Mouse (Mus musculus): ENCODE data around the gene Hist1h2ah. TPM values are rescaled to one million over a fixed set of nuclear protein-coding genes. Genes with fewer than 3 reads are reported as not detected.
"Not testable (repeated sequence)": the region's sequence is repeated elsewhere in the genome, so short reads cannot be mapped to it uniquely, and the experiment has no call there.

The Hist1h2ah gene
- total and polyA plus RNA-seq, 3 experiments = 3.7 to 1,284 TPM; not detected in 1

GRCm38 (mm10) chr13:22042568-22043502 is 7.5 kb upstream of the Hist1h2ah start, which contains the start of the genes Hist1h2ag and Hist1h2bj:
Gene Hist1h2ag (minus strand): TSS chr13:22042944.
Gene Hist1h2bj (plus strand): TSS chr13:22043214.
- H3K27me3 ChIP-seq (ENCODE audit: control insufficient read depth in 1 of 2, insufficient read depth in 2 of 2, low read length in 2 of 2); H3K79me2 ChIP-seq (ENCODE audit: control insufficient read depth, insufficient read depth, low read length, poor library complexity); H3K36me3 ChIP-seq (ENCODE audit: control insufficient read depth in 1 of 2, insufficient read depth in 2 of 2, low read length in 2 of 2); H3K4me1 ChIP-seq (ENCODE audit: control insufficient read depth in 1 of 2, insufficient read depth in 2 of 2, low read length in 2 of 2); H3K9me3 ChIP-seq (replicated peaks; ENCODE audit: insufficient read depth, low read length): not testable (repeated sequence)
- peak within 1 kb of the TSS; percentile 99 for H3K27ac ChIP-seq (ENCODE audit: control insufficient read depth, low read depth, low read length)
- peak within 1 kb of the TSS; percentile 84 for H3K9ac ChIP-seq (ENCODE audit: control insufficient read depth, low read depth, low read length, poor library complexity, severe bottlenecking)
- H3K4me3 ChIP-seq (ENCODE audit: control insufficient read depth in 1 of 2, insufficient read depth in 1 of 2, low read depth in 2 of 2, low read length in 2 of 2) = peak within 1 kb of the TSS; percentile 18 to 59; a peak in 3 of 4 replicates
- DNase-seq (ENCODE audit: low read depth, low spot score) = peak; percentile 99
- TF ChIP-seq POLR2AphosphoS5 (IDR thresholded peaks at IDR 0.05; ENCODE audit: borderline replicate concordance, low read depth, low read length) (peak; percentile 95; the same call in 1 of the 2 replicates), TBP (IDR thresholded peaks at IDR 0.05; ENCODE audit: low read depth, low read length) (peak; percentile 98), POLR2A (IDR thresholded peaks at IDR 0.05; ENCODE audit: control insufficient read depth in 1 of 2, insufficient read depth in 1 of 2, low read depth in 1 of 2, low read length in 2 of 2, poor library complexity in 1 of 2) (peak; percentile 77 to 90; a peak in 3 of 4 replicates), UBTF (IDR thresholded peaks at IDR 0.05; ENCODE audit: borderline replicate concordance, insufficient read depth, low read depth, low read length) (0 out of 2 replicates have a peak, but pooled peaks have one; percentile 69)

GRCm38 (mm10) chr13:22041651-22042567 is 6.5 kb upstream of the Hist1h2ah start:
- Histone ChIP-seq H3K36me3 (ENCODE audit: control insufficient read depth in 1 of 2, insufficient read depth in 2 of 2, low read length in 2 of 2) (peaks cover 0 to 16% of the 10 kb centered on the region in 2 experiments; a peak in 2 of 4 replicates), H3K4me3 (ENCODE audit: control insufficient read depth in 1 of 2, insufficient read depth in 1 of 2, low read depth in 2 of 2, low read length in 2 of 2) (peak overlapping the region; percentile 18 to 59; a peak in 3 of 4 replicates), H3K27ac (ENCODE audit: control insufficient read depth, low read depth, low read length) (peak overlapping the region; percentile 99), H3K9me3 (replicated peaks; ENCODE audit: insufficient read depth, low read length) (no peaks in the 10 kb centered on the region), H3K4me1 (ENCODE audit: control insufficient read depth in 1 of 2, insufficient read depth in 2 of 2, low read length in 2 of 2) (peaks cover 0 to 4% of the 10 kb centered on the region in 2 experiments; a peak in 1 of 4 replicates), H3K79me2 (ENCODE audit: control insufficient read depth, insufficient read depth, low read length, poor library complexity) (no peaks in the 10 kb centered on the region; the same call in 1 of the 2 replicates), H3K27me3 (ENCODE audit: control insufficient read depth in 1 of 2, insufficient read depth in 2 of 2, low read length in 2 of 2) (no peaks in the 10 kb centered on the region), H3K9ac (ENCODE audit: control insufficient read depth, low read depth, low read length, poor library complexity, severe bottlenecking) (peak overlapping the region; percentile 84)
- DNase-seq (ENCODE audit: low read depth, low spot score) = peak; percentile 81
- TF ChIP-seq GATA1 (IDR thresholded peaks at IDR 0.05; ENCODE audit: low read depth, low read length) = no peak
- TF ChIP-seq NELFE (IDR thresholded peaks at IDR 0.05; ENCODE audit: low read depth, low read length) = no peak
- no peak for TF ChIP-seq MAX (IDR thresholded peaks at IDR 0.05; ENCODE audit: low read length)
- TF ChIP-seq RAD21 (IDR thresholded peaks at IDR 0.05; ENCODE audit: low read depth, low read length) = no peak
- no peak for TF ChIP-seq POLR2AphosphoS2 (IDR thresholded peaks at IDR 0.05; ENCODE audit: low read length)
- TF ChIP-seq ZMIZ1 (IDR thresholded peaks at IDR 0.05; ENCODE audit: low read depth, low read length) = no peak
- no peak for TF ChIP-seq SMC3 (IDR thresholded peaks at IDR 0.05; ENCODE audit: low read depth, low read length)
- TF ChIP-seq KAT2A (conservative IDR thresholded peaks at IDR 0.05; ENCODE audit: low read depth, low read length) = no peak
- TF ChIP-seq CHD1 (IDR thresholded peaks at IDR 0.05; ENCODE audit: low read depth, low read length) = no peak
- TF ChIP-seq POLR2AphosphoS5 (IDR thresholded peaks at IDR 0.05; ENCODE audit: borderline replicate concordance, low read depth, low read length) = peak; percentile 72; the same call in 1 of the 2 replicates
- no peak for TF ChIP-seq USF1 (IDR thresholded peaks at IDR 0.05; ENCODE audit: low read depth, low read length)
- TF ChIP-seq POLR2A (IDR thresholded peaks at IDR 0.05; ENCODE audit: control insufficient read depth in 1 of 2, insufficient read depth in 1 of 2, low read depth in 1 of 2, low read length in 2 of 2, poor library complexity in 1 of 2) = peak in 1 of 2 experiments; percentile 87; a peak in 2 of 4 replicates
- peak; percentile 11; the same call in 1 of the 2 replicates for TF ChIP-seq TBP (IDR thresholded peaks at IDR 0.05; ENCODE audit: low read depth, low read length)
- no peak for TF ChIP-seq ZKSCAN1 (IDR thresholded peaks at IDR 0.05; ENCODE audit: low read depth, low read length)
